Mouse (Mus musculus) right cerebral cortex, postnatal 4 days (tissue): Measurements from ENCODE around the gene Plppr5.

Experiments used
- DNase-seq: peaks from one replicate; pipeline ENCODE4 v3.0.0-alpha.2; 2022

The Plppr5 gene

DNA sequence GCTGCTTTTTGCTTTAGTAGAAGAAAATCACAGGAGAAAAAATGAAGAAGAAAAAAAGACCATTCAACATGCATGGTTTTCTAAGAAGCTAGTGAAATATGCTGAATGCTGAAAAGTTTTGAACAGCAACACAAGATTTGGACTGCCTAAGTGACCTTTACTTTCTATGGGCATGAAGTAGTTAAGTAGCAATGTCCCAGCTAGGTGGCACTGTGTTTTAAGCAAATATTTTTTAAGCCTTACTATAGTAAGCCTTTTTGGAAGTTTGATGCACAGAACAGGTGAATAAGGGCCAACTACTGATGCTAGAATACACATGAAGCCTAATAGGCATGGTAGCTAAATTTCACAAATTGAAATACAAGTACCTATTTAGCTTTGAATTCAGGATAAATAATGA is 134.2 kb downstream of the Plppr5 start:
- no peak for DNase-seq

GRCm38 (mm10) chr3:117716534-117717280 is 142.1 kb downstream of the Plppr5 start:
- no peak for DNase-seq

- DNase-seq, result no peak
These were observed 148.8 kb downstream of the Plppr5 start for GRCm38 (mm10) chr3:117723390-117723789.

- no peak for DNase-seq
These were observed 149.9 kb downstream of the Plppr5 start for GRCm38 (mm10) chr3:117724521-117724920.

DNA sequence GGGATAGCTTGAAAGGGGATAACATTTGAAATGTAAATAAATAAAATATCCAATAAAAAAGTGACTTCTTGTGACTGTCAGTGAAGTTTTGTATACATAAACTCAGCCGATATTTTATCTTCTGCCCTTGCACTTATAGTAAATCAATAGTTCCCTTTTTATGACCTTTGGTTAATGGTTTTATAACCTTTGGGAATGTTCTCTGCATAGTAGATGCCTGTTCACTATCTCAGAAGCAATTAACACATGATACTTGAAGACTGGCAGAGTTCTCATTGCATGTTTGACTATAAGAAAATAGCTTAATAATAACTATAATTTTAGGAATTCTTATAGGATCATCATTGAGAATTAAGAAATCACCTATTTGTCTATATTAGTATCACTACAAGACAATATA is 150.9 kb downstream of the Plppr5 start:
- no peak for DNase-seq

GRCm38 (mm10) chr3:117728136-117728535 is 153.5 kb downstream of the Plppr5 start:
- no peak for DNase-seq

DNA sequence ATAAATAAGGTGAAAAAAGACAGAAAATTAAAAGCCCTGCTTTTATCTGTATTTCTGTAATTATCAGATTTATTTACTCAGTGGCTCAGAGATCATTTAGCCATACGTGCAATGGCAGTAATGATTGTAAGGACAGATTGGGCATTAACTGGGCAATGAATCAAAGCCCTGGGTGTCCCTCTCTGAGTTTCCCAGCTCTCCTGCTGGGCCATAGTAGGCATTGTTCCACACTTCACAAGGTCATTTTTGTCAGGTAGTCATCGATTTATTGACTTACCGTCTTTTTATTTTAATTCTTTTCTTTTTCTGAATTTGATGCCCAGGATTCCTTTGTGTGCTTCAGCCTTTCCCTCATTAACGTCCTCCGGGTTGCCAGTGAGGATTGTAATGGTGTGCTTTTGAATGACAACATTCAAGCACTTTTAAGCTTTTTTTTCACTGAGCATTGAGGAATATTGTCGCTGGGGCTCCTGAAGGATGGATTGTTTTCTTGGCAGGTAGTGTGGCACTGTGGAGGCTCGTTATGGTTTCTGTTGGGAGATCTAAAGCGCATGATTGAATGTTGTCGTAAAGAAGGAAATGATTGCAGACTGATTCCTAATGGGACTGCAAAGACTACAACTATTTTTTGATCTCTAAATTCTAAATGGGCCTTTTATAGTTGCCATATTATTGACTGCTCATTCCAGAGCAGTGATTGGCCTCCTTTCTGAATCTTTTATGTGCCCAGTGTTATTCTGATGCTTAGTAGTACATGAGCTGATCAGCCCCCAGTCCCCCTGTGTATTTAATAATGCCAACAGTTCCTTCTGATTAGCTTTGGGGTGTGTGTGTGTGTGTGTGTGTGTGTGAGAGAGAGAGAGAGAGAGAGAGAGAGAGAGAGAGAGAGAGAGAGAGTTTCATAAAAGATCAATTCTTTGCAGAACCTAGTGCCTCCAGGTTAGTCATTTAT is 154.8 kb downstream of the Plppr5 start:
- no peak for DNase-seq

DNA sequence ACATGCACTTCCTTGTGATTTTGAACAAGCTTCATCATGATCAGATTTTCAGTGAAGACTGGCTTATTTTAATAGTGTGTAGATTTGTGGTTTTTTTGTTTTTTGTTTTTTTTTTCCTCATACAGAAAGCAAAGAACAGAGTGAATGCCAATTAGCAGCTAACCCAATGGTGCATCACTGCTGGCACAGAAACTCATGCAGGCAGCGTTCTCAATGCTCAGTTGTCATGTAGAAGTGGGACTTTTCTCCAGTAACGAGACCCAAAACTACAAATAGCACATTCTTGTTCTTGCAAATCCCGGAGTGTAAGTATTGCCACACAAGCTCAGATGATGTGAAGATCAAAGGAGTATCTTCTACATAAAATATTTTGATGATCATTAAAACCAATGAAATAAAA is 156.9 kb downstream of the Plppr5 start:
- DNase-seq, result no peak

DNA sequence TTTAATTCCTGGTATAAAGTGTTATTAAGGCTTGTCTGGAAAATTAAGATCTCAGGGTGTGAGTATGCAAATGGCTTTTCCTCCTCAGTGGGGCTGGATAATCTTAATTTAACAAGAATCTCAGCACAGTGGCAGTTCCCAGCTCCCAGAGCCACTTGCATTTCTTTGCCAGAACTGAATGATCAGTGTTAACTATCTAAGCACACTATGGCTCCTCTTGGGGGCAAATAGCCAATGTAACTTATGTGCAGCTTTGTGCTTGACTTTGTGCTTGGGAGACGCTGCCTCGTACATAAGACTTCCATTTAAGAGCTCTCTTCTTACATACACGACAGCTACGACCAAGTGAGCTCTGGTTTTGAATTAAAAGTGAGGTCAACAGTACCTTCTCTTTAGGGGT is 158.0 kb downstream of the Plppr5 start:
- DNase-seq, result no peak
